Mouse (Mus musculus) R1 (cell line): ENCODE measurements at regions not wholly inside any gene's neighbourhood (a gene's known extent, or its start where the extent isn't known, plus 50 kb on each side); places are given as distances from the start of the nearest gene placed in this dataset.
"Not testable (repeated sequence)": the region's sequence is repeated elsewhere in the genome, so short reads cannot be mapped to it uniquely, and the experiment has no call there.

Experiments
- DNase-seq: peaks from one replicate; pipeline ENCODE4 v3.0.0-alpha.2; 2018; ENCODE audit warnings: low read depth, low spot score

DNA sequence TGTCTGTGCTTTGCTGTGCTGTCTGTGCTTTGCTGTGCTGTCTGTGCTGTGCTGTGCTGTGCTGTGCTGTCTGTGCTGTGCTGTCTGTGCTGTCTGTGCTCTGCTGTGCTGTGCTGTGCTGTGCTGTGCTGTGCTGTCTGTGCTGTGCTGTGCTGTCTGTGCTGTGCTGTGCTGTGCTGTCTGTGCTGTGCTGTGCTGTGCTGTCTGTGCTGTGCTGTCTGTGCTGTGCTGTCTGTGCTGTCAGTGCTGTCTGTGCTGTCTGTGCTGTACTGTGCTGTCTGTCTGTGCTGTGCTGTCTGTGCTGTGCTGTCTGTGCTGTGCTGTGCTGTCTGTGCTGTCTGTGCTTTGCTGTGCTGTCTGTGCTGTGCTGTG is 196.5 kb downstream of the Tcp10c start:
- DNase-seq, result not testable (repeated sequence)

DNA sequence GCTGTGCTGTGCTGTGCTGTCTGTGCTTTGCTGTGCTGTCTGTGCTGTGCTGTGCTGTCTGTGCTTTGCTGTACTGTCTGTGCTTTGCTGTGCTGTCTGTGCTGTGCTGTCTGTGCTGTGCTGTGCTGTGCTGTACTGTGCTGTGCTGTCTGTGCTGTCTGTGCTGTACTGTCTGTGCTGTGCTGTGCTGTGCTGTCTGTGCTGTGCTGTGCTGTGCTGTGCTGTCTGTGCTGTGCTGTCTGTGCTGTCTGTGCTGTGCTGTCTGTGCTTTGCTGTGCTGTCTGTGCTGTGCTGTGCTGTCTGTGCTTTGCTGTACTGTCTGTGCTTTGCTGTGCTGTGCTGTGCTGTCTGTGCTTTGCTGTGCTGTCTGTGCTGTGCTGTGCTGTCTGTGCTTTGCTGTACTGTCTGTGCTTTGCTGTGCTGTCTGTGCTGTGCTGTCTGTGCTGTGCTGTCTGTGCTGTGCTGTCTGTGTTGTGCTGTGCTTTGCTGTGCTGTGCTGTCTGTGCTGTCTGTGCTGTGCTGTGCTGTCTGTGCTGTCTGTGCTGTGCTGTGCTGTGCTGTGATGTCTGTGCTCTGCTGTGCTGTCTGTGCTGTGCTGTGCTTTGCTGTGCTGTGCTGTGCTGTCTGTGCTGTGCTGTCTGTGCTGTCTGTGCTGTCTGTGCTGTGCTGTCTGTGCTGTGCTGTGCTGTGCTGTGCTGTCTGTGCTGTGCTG is 197.5 kb downstream of the Tcp10c start:
- peak; percentile 44 for DNase-seq

DNA sequence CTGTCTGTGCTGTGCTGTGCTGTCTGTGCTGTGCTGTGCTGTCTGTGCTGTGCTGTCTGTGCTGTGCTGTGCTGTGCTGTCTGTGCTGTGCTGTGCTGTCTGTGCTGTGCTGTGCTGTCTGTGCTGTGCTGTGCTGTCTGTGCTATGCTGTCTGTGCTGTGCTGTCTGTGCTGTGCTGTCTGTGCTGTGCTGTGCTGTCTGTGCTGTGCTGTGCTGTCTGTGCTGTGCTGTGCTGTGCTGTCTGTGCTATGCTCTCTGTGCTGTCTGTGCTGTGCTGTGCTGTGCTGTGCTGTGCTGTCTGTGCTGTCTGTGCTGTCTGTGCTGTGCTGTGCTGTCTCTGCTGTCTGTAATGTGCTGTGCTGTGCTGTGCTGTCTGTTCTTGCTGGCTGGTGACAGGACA is 198.5 kb downstream of the Tcp10c start:
- DNase-seq, result not testable (repeated sequence)

DNA sequence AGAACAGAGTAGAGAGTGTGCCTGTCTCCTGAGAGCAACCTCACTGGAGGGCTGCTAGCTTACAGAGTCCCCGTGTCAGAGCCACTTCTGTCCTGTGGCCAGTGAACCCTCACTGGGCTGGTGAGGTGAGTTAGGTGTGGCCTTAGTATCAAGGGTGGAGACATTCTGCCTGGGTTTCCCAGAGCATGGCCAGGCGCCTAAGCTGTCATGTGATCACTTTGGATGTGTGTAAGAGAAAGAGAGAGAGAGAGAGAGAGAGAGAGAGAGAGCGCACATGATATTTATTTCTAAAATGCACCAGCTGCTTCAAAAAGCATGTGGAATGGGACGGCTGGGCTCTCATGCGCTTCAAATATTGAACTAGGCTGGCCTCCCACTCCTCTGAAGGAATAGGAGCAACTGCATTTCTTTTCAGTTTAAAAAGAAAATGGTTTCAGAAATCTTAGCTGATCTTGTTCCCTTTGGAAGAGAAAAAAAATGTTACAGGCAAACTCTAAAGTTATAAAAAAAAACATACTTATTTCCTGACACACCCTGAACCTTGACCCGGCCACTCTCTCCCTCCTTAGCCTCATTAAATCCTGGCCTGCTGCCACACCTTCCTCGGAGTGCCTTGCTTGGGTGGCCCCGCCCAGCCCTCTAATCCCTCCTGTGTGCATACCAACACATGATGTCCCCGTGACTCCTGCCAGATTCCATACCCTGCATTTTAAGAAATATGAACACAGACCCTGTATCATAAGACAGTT is 201.1 kb downstream of the Tcp10c start:
- DNase-seq, result not testable (repeated sequence)

DNA sequence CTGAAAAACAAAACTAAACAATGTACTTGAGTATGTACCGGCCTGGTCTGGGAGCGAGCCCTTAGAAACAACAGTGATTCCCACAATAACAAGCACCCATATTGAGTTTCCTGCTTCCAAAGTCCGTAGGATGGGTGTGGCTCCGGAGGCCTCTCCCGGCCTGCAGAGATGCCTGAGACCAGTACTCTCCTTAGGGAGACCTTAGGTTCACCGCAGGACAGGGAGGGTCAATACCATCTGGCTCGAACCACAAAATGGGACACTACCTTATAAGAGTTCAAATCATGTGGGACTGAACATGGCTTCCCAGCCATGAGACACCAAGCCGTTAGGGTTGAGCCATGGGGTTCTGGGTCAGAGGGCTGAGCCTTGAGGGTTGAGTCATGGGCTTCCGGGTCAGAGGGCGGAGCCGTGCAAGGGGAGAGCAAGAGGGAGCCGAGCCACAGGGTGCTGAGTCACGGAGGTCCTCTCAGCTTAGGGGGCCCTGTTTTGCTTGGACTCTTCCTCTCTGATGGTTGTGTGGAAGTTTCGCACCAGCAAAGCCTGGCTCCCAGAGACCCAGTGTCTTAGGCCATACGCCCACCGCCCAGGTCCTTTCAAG is 201.8 kb downstream of the Tcp10c start:
- DNase-seq, result peak; percentile 51

DNA sequence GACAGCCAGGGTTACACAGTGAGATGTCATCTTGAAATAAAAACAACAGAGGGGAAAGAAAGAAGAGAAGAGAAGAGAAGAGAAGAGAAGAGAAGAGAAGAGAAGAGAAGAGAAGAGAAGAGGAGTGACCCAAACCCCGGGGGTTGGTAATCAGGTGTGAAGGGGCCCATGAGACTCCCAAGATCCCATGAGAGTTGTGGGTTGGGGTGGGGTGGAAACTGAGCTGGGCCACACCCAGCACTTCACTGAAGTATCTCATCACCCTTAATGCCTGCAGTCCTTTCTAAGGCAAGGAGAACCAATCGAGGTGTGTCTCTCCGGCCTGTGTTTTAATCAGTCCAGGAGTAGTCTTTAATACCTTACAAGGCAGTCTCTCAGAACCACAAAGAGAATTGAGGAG is 201.5 kb upstream of the Afdn start:
- no peak for DNase-seq

DNA sequence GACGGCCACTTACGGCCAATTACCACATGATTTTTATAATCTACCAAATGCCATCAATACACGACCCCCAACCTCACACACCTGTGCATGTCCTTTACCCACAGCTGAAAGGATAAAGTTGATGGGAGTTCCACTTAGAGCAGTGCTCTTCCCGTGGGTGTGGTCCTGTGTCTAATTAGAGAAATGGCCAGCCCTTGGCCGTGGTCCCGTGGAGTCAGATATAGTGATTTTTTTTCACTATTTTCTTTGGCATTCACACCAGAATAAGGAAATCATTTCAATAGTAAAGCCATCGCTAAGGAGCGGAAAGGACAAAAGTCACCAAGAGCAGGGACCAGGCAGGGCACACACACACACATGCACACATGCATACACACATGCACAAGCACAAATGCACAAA is 199.0 kb upstream of the Afdn start:
- no peak for DNase-seq

DNA sequence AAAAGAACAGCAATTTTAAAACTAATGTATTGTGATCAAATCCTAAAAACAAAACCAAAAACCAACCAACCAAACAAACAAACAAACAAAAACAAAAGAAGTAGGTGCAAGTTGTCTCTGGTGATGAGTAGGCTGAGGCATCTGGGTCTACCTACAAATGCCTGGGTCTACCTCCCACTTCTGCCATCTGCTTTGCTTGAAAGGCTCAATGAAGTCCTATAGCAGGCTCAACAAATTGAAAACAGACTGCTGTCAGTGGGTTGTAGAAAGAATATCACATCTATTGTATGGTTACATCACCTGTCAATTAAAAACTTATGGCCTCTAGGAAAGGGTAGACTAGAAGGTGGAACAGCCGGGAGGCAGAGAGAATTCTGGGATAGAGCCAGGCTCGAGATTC is 197.4 kb upstream of the Afdn start:
- DNase-seq, result no peak

DNA sequence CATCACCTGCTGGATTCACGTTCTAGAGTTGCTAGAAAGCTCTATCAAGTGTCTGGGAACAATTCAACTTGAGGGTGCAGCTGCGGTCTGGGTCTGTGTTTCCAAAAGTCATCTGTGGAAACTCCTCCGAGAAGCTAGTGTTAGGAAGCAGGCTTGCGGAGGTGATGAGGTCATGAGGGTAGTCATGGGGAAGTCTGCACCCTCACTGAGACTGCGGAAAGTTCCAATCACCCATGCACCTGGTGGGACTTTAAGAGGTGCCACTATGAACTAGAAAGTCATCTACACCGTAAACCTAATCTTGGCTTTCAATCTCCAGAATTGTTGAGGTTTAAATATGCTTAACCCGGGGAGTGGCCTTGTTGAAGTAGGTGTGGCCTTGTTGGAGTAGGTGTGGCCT is 195.5 kb upstream of the Afdn start:
- no peak for DNase-seq

DNA sequence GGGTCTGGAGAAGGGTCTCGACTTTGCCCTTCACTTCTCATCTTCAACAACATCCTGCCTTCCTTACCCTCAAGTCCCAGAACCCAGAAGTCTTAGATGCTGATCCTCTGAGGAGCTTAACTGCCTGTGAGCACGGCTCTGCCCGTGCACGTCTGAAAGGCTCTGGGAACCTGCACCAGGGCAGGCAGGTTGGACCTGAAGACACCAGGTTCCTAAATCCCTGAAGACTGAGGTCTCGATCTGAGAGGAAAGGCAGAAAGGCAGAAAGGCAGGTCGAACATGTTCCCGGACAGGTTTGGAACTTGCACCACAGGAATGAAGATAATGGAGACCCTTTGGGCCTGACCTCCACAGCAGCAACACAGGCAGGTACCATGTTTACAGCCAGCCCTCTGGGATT is 193.7 kb upstream of the Afdn start:
- DNase-seq, result no peak

DNA sequence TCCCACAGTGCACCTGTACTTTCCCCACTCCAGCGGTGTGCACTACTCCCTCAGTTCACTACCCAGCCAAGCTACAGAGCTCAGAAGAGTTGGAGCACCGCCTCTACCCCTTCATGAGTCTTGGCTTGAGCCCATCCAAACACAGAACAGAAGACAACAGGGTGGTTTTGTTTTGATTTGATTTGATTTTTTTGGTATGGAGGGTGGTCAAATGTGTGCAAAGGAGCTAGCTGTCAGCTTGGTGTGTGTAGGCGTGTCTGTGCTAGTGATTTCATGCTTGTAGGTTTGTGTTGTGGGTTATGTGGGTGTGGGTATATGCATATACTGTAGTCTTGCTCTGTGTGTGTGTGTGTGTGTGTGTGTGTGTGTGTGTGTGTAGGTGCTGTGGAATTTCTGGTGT is 193.2 kb upstream of the Afdn start:
- DNase-seq, result no peak

DNA sequence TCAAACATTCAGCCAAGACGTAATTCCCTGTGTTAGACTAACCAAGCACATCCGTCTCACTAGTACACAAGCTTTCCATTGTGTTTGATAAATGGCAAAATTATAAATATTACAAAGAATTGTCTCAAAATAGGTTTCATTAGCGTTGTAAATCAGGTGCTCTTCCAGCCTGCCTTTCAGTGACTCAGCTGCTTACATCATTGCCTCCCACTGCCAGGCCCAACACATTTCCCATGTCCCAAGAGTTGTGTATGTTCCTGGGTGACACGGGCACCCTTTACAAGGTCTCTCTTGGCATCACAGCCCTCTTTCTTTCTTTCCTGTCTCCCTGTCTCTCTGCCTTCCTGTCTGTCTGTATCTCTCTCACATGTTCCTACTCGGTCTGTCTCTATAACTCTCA is 189.5 kb upstream of the Afdn start:
- no peak for DNase-seq

DNA sequence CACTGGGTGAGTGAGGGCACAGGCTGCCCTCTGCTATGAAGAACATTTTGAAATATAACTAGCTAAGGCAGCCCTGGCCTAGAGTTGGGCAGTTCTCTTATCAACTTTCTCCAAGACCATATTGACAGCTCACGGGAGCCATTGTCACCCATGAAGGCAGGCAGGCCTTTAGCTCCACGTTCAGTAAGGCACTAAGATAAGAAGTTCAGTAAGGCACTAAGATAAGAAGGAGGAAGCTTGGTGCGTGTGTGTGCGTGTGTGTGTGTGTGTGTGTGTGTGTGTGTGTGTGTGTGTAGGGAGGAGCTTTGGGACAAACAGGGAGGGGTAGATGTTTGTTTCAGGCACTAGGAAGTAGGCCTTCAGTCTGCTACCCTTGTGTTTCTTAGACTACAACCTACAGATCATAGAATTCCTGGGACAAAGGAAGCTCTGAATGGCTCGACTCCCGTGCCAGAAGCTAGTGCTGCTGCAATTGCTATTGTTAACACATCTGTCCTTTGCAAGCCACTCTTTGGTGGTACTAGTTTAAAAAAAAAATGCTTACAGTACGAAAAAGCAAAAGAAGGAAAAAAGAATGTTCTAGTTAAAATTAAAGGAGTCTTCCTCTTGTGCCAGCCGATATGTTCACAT is 188.0 kb upstream of the Afdn start:
- DNase-seq, result no peak

DNA sequence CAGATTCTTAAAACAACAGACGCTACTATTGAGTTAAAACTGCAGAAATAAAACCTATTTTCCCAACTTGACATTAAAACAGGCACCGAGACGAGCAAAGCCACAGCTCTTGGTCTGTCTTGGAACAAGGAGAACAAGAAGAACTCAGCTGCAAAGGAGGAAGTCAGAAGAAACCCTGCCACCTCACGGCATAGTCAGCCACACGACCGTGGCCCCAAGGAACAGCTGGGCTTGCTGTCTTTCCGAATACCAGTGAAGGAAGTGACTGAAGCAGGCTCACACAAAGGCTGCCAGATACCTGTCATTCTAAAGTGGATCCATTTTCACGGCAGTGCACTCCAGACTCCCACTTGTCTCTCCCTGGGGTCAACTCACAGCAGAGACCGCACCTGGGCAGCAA is 187.3 kb upstream of the Afdn start:
- DNase-seq, result no peak

DNA sequence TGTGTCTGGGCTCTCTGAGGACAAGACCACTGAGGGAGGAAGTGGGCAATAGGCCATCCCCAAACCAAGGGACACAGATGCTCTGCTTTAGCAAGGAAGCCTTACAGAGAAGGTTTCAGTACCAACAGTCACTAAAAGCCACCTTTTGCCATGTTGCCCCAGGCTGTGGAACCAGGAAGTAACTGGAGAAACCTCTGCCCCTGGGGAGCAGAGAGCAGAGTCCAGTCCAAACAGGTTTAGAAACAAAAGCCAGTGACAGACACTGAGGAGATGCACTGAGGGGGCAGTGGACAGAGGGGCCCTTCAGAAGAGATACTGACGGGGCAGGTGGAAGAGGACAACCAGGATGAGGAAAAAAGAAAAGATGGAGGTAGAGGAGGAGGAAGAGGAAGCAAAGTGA is 186.2 kb upstream of the Afdn start:
- no peak for DNase-seq

DNA sequence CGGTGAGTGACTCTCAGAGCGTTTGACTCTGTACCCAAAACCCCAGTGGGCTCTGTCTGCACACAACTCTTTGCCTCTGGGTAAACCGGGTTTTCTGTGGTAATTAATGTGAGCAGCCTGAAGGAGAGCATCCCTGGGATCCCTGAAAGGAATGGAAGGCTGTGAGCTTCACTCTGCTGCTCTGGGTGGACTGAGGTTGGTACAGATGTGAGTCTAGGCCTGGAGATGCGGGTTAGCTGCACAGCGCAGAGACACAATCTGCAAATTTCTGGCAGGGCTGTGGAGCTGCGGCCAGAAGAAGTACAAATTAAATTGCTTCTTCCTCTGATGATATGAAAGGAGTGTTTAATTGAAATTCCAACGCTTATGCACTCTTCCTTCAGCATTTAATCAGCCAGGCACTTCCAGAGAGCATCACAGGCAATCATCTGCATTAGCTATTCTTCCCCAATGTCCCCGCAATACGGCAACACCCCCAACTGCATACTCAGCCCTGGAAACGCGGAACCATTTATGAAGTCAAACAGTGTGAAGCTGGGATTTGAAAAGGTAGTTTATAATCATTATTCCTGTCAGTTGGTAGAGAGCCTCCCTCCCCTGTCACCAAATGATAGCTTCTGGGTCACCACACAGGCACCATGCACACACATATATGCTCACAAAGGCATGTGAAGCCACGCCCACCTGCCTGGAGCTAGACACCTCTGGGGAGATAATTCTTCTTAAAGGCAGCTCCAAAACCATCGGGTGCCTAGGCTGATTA is 185.5 kb upstream of the Afdn start:
- no peak for DNase-seq

DNA sequence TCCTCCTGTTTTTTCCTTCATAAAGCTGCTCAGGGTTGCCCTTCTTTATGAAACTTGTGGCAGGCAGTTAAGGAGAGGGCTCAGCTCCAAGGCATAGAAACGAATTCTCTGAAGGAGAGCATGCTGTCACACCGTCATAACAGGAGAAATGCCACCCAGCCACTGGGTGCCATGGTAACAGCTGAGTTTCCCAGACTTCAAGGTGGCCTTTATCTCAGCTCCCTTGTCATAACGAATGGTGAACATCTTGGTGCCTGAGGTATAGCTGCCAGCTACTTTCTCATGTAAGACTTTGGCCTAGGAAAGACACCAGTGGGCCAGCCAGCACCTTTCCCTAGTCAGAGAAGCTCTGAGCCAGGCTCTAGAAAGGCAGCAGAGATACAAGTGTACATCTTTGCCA is 182.5 kb upstream of the Afdn start:
- DNase-seq, result no peak

DNA sequence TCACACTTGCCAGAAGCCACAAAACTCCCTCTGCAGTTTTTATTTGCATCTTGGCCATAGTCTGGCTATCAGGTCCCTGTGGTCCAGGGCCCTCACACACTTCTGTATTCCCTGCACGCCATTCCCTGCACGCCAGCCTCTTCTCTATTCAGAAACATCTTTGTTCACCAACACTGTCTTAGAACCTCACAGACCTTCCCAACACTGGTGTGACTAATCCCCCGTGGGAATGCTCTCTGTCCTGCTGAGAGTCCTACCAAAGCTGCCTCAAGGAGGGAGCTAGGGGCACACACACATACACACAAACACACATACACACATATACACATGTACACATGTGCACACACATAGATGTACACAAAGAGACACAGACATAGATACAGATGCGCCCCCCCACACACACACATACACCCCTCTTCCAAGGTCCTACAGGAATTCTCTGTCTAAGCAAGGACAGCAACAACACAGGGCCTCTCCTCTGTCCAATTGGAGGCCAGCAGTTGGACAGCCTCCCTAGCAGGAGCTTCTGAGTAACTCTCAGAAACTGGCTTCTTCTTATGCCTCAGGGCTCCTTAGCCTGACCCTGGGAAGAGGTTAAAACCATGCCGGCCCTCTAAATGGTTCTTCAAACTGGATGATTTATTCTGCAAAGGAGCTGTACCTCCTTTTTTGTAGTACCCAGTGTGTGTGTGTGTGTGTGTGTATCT is 179.0 kb upstream of the Afdn start:
- DNase-seq, result no peak

DNA sequence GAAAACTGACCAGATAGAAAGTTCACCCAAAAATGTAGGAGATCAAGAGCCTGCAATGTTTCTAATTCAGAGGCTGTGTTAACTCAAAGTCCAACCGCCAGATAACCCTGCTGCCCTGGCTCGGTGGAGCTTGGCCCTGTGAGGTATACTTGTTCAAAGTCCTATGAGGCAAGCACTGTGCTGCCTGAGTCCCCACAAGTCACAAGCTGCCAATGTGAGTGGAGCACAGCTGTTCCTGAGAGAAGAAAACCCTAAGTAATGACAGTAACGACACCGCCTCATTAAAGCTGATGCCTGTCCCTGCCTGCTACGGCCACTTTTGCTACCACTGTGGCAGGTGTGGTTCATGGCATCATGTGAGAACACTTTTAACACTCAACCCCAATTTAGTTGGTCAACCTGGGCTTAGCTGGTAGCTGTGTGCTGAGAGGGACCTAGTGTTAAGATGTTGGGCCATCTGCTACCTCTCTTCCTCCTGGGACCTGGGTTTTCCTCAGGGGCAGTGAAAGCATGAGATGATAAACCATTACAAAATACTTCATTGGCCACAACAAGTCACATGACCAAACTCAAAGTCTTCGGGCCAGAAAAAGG is 178.2 kb upstream of the Afdn start:
- DNase-seq, result no peak

DNA sequence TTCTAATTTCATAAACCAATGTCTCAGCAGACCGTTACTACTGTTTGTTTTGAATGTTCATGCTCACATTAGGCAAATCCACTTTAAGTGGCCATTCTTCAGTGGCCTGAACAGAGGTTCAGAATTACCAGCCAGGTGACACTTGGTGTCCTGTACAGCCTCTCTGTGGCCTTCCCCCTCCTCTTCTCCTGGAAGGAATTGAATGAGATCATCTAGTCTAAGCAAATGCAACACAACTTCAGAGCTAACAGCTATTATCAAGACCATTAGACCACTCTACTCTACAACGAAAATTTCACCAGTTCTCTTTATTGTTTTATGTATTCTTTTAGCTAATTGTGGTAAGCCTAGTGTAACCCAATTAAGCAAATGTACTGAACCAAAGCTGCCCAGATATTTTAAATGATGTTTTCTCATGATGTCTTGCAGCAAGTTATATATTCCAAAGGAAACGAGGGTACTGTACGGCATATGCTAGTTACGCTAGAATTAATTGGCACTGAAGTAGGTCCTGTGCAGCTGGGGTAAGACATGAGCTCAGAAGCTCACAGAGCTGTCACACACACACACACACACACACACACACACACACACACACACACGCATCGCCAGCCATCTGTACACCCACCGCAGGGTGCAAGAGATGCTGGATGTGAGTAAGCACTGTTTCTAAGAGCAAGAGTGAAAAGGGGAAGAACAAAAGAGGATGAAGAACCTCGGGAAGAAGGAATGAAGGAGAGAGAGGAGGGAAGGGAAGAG is 176.7 kb upstream of the Afdn start:
- DNase-seq, result no peak
